Mouse (Mus musculus): ENCODE measurements at regions not wholly inside any gene's neighbourhood (a gene's known extent, or its start where the extent isn't known, plus 50 kb on each side); places are given as distances from the start of the nearest gene placed in this dataset.

GRCm38 (mm10) chr14:96825083-96825482 lies 306.2 kb upstream of the Klhl1 start:
- Histone ChIP-seq H3K27ac (ENCODE audit: low read depth, low read length) (no peak overlapping the region), H3K27me3 (ENCODE audit: control insufficient read depth, insufficient read depth, low read length) (no peaks in the 10 kb centered on the region), H3K36me3 (ENCODE audit: control insufficient read depth, insufficient read depth, low read length) (no peaks in the 10 kb centered on the region), H3K9me3 (ENCODE audit: control insufficient read depth, low read length) (no peaks in the 10 kb centered on the region), H3K9ac (ENCODE audit: low read length) (no peak overlapping the region), H3K4me2 (ENCODE audit: low read depth) (no peak overlapping the region), H3K4me3 (ENCODE audit: low read depth, low read length) (no peak overlapping the region), H3K4me1 (ENCODE audit: control insufficient read depth, insufficient read depth, low read length) (no peaks in the 10 kb centered on the region)
- ATAC-seq (ENCODE audit: insufficient read depth, low FRiP score, low TSS enrichment), result no peak
- WGBS, result 82% methylated on average over 1 of the region's 1 CpGs
- no peak for DNase-seq (ENCODE audit: low spot score)

- DNase-seq (ENCODE audit: low spot score) (no peak), ATAC-seq (ENCODE audit: insufficient read depth, low FRiP score, low TSS enrichment) (no peak)
- 85% methylated on average over 2 of the region's 2 CpGs for WGBS
- Histone ChIP-seq H3K9me3 (ENCODE audit: control insufficient read depth, low read length) (no peaks in the 10 kb centered on the region), H3K9ac (ENCODE audit: low read length) (no peak overlapping the region), H3K4me3 (ENCODE audit: low read depth, low read length) (no peak overlapping the region), H3K4me1 (ENCODE audit: control insufficient read depth, insufficient read depth, low read length) (no peaks in the 10 kb centered on the region), H3K4me2 (ENCODE audit: low read depth) (no peak overlapping the region), H3K36me3 (ENCODE audit: control insufficient read depth, insufficient read depth, low read length) (no peaks in the 10 kb centered on the region), H3K27me3 (ENCODE audit: control insufficient read depth, insufficient read depth, low read length) (no peaks in the 10 kb centered on the region), H3K27ac (ENCODE audit: low read depth, low read length) (no peak overlapping the region)
Observed at GRCm38 (mm10) chr14:96815665-96816064, 296.8 kb upstream of the Klhl1 start.

- DNase-seq (ENCODE audit: low spot score), result no peak
- Histone ChIP-seq H3K9ac (ENCODE audit: low read length) (no peak overlapping the region), H3K27me3 (ENCODE audit: control insufficient read depth, insufficient read depth, low read length) (no peaks in the 10 kb centered on the region), H3K36me3 (ENCODE audit: control insufficient read depth, insufficient read depth, low read length) (no peaks in the 10 kb centered on the region), H3K4me2 (ENCODE audit: low read depth) (no peak overlapping the region), H3K4me3 (ENCODE audit: low read depth, low read length) (no peak overlapping the region), H3K4me1 (ENCODE audit: control insufficient read depth, insufficient read depth, low read length) (no peaks in the 10 kb centered on the region), H3K9me3 (ENCODE audit: control insufficient read depth, low read length) (no peaks in the 10 kb centered on the region), H3K27ac (ENCODE audit: low read depth, low read length) (no peak overlapping the region)
- ATAC-seq (ENCODE audit: insufficient read depth, low FRiP score, low TSS enrichment), result no peak
- WGBS, result 86% methylated on average over 1 of the region's 1 CpGs
Observed at GRCm38 (mm10) chr14:96805284-96805683, 286.4 kb upstream of the Klhl1 start.

GRCm38 (mm10) chr14:96794806-96795205 lies 275.9 kb upstream of the Klhl1 start:
- no peaks in the 10 kb centered on the region for H3K4me1 ChIP-seq (ENCODE audit: control insufficient read depth, insufficient read depth, low read length)
- H3K27ac ChIP-seq (ENCODE audit: low read depth, low read length), result no peak overlapping the region
- no peaks in the 10 kb centered on the region for H3K27me3 ChIP-seq (ENCODE audit: control insufficient read depth, insufficient read depth, low read length)
- ATAC-seq (ENCODE audit: insufficient read depth, low FRiP score, low TSS enrichment) (peak; percentile 16; the same call in 1 of the 2 replicates), DNase-seq (ENCODE audit: low spot score) (no peak)
- WGBS, result 94% methylated on average over 1 of the region's 1 CpGs
- H3K4me3 ChIP-seq (ENCODE audit: low read depth, low read length), result no peak overlapping the region
- H3K36me3 ChIP-seq (ENCODE audit: control insufficient read depth, insufficient read depth, low read length), result no peaks in the 10 kb centered on the region
- no peak overlapping the region for H3K4me2 ChIP-seq (ENCODE audit: low read depth)
- no peak overlapping the region for H3K9ac ChIP-seq (ENCODE audit: low read length)
- H3K9me3 ChIP-seq (ENCODE audit: control insufficient read depth, low read length), result no peaks in the 10 kb centered on the region

GRCm38 (mm10) chr14:96787917-96788316 lies 269.0 kb upstream of the Klhl1 start:
- H3K27ac ChIP-seq (ENCODE audit: low read depth, low read length), result no peak overlapping the region
- no peaks in the 10 kb centered on the region for H3K27me3 ChIP-seq (ENCODE audit: control insufficient read depth, insufficient read depth, low read length)
- H3K4me1 ChIP-seq (ENCODE audit: control insufficient read depth, insufficient read depth, low read length), result no peaks in the 10 kb centered on the region
- DNase-seq (ENCODE audit: low spot score) (no peak), ATAC-seq (ENCODE audit: insufficient read depth, low FRiP score, low TSS enrichment) (no peak)
- H3K4me2 ChIP-seq (ENCODE audit: low read depth), result no peak overlapping the region
- no peak overlapping the region for H3K9ac ChIP-seq (ENCODE audit: low read length)
- no peak overlapping the region for H3K4me3 ChIP-seq (ENCODE audit: low read depth, low read length)
- WGBS, result 92% methylated on average over 3 of the region's 3 CpGs
- H3K36me3 ChIP-seq (ENCODE audit: control insufficient read depth, insufficient read depth, low read length), result no peaks in the 10 kb centered on the region
- no peaks in the 10 kb centered on the region for H3K9me3 ChIP-seq (ENCODE audit: control insufficient read depth, low read length)

GRCm38 (mm10) chr14:96787286-96787685 lies 268.4 kb upstream of the Klhl1 start:
- WGBS, result 10% methylated on average over 1 of the region's 1 CpGs
- Histone ChIP-seq H3K9ac (ENCODE audit: low read length) (no peak overlapping the region), H3K4me3 (ENCODE audit: low read depth, low read length) (no peak overlapping the region), H3K9me3 (ENCODE audit: control insufficient read depth, low read length) (no peaks in the 10 kb centered on the region), H3K27ac (ENCODE audit: low read depth, low read length) (no peak overlapping the region), H3K27me3 (ENCODE audit: control insufficient read depth, insufficient read depth, low read length) (no peaks in the 10 kb centered on the region), H3K36me3 (ENCODE audit: control insufficient read depth, insufficient read depth, low read length) (no peaks in the 10 kb centered on the region), H3K4me2 (ENCODE audit: low read depth) (no peak overlapping the region), H3K4me1 (ENCODE audit: control insufficient read depth, insufficient read depth, low read length) (no peaks in the 10 kb centered on the region)
- no peak for DNase-seq (ENCODE audit: low spot score)
- no peak for ATAC-seq (ENCODE audit: insufficient read depth, low FRiP score, low TSS enrichment)

GRCm38 (mm10) chr14:96775801-96776200 lies 256.9 kb upstream of the Klhl1 start:
- no peaks in the 10 kb centered on the region for H3K4me1 ChIP-seq (ENCODE audit: control insufficient read depth, insufficient read depth, low read length)
- no peaks in the 10 kb centered on the region for H3K36me3 ChIP-seq (ENCODE audit: control insufficient read depth, insufficient read depth, low read length)
- H3K4me2 ChIP-seq (ENCODE audit: low read depth), result no peak overlapping the region
- no peak for DNase-seq (ENCODE audit: low spot score)
- ATAC-seq (ENCODE audit: insufficient read depth, low FRiP score, low TSS enrichment), result no peak
- no peak overlapping the region for H3K4me3 ChIP-seq (ENCODE audit: low read depth, low read length)
- WGBS, result 70% methylated on average over 1 of the region's 1 CpGs
- no peaks in the 10 kb centered on the region for H3K27me3 ChIP-seq (ENCODE audit: control insufficient read depth, insufficient read depth, low read length)
- H3K27ac ChIP-seq (ENCODE audit: low read depth, low read length), result no peak overlapping the region
- no peaks in the 10 kb centered on the region for H3K9me3 ChIP-seq (ENCODE audit: control insufficient read depth, low read length)
- no peak overlapping the region for H3K9ac ChIP-seq (ENCODE audit: low read length)

- H3K9ac ChIP-seq (ENCODE audit: low read length), result no peak overlapping the region
- no peak for ATAC-seq (ENCODE audit: insufficient read depth, low FRiP score, low TSS enrichment)
- H3K36me3 ChIP-seq (ENCODE audit: control insufficient read depth, insufficient read depth, low read length), result no peaks in the 10 kb centered on the region
- DNase-seq (ENCODE audit: low spot score), result no peak
- no peak overlapping the region for H3K4me2 ChIP-seq (ENCODE audit: low read depth)
- no peak overlapping the region for H3K4me3 ChIP-seq (ENCODE audit: low read depth, low read length)
- 93% methylated on average over 8 of the region's 8 CpGs for WGBS
- H3K27ac ChIP-seq (ENCODE audit: low read depth, low read length), result no peak overlapping the region
- no peaks in the 10 kb centered on the region for H3K27me3 ChIP-seq (ENCODE audit: control insufficient read depth, insufficient read depth, low read length)
- H3K4me1 ChIP-seq (ENCODE audit: control insufficient read depth, insufficient read depth, low read length), result no peaks in the 10 kb centered on the region
- no peaks in the 10 kb centered on the region for H3K9me3 ChIP-seq (ENCODE audit: control insufficient read depth, low read length)
Observed at GRCm38 (mm10) chr14:96760591-96760990, 241.7 kb upstream of the Klhl1 start.

- H3K36me3 ChIP-seq (ENCODE audit: control insufficient read depth, insufficient read depth, low read length), result no peaks in the 10 kb centered on the region
- no peak overlapping the region for H3K9ac ChIP-seq (ENCODE audit: low read length)
- H3K27ac ChIP-seq (ENCODE audit: low read depth, low read length), result no peak overlapping the region
- no peak overlapping the region for H3K4me3 ChIP-seq (ENCODE audit: low read depth, low read length)
- no peaks in the 10 kb centered on the region for H3K9me3 ChIP-seq (ENCODE audit: control insufficient read depth, low read length)
- WGBS, result 82% methylated on average over 4 of the region's 4 CpGs
- H3K4me1 ChIP-seq (ENCODE audit: control insufficient read depth, insufficient read depth, low read length), result no peaks in the 10 kb centered on the region
- no peak for DNase-seq (ENCODE audit: low spot score)
- no peaks in the 10 kb centered on the region for H3K27me3 ChIP-seq (ENCODE audit: control insufficient read depth, insufficient read depth, low read length)
- no peak overlapping the region for H3K4me2 ChIP-seq (ENCODE audit: low read depth)
- no peak for ATAC-seq (ENCODE audit: insufficient read depth, low FRiP score, low TSS enrichment)
Observed at GRCm38 (mm10) chr14:96733211-96733610, 214.3 kb upstream of the Klhl1 start.
